Mouse (Mus musculus) heart, embryonic 16.5 days (tissue): ENCODE measurements around the gene Fkbp5. TPM values are rescaled to one million over a fixed set of nuclear protein-coding genes. Genes with fewer than 3 reads are reported as not detected.
A peak's percentile ranks its signal among the peaks of the same experiment; 100 is the strongest.

Source experiments
- ATAC-seq: fragments of 200-750 bp; cut with Nextera tagmentation; replicated peaks from 2 replicates; pipeline ENCODE4 v1.8.0; 2017; ENCODE audit warnings: moderate number of reproducible peaks; ENCODE audit not compliant: insufficient read depth, low FRiP score; ENCODE audit errors: extremely low read depth
- H3K27ac ChIP-seq: fragments of 300-500 bp; sonication (generic); 2 replicates; pipeline ENCODE4 v1.5.1; 2014; ENCODE audit warnings: mild to moderate bottlenecking, low read length, control low read depth, moderate library complexity
- H3K27me3 ChIP-seq: fragments of 300-500 bp; sonication (generic); 2 replicates; pipeline ENCODE4 v1.6.1; 2014; ENCODE audit warnings: low read length, mixed read lengths; ENCODE audit not compliant: control insufficient read depth, insufficient read depth
- H3K36me3 ChIP-seq: fragments of 300-500 bp; sonication (generic); 2 replicates; pipeline ENCODE4 v1.6.1; 2014; ENCODE audit not compliant: control insufficient read depth, insufficient read depth
- H3K4me1 ChIP-seq: fragments of 300-500 bp; sonication (generic); 2 replicates; pipeline ENCODE4 v1.6.1; 2014; ENCODE audit warnings: low read length, mixed read lengths; ENCODE audit not compliant: control insufficient read depth, insufficient read depth
- H3K4me2 ChIP-seq: fragments of 300-500 bp; sonication (generic); 2 replicates; pipeline ENCODE4 v1.6.1; 2014; ENCODE audit warnings: low read depth, mild to moderate bottlenecking, control low read depth, low read length
- H3K4me3 ChIP-seq: fragments of 300-500 bp; sonication (generic); 2 replicates; pipeline ENCODE4 v1.5.1; 2014; ENCODE audit warnings: mild to moderate bottlenecking, control low read depth, low read length
- H3K9ac ChIP-seq: fragments of 300-500 bp; sonication (generic); 2 replicates; pipeline ENCODE4 v1.6.1; 2014; ENCODE audit warnings: low read length, control low read depth
- H3K9me3 ChIP-seq: fragments of 300-500 bp; sonication (generic); replicated peaks from 2 replicates; pipeline ENCODE4 v1.6.1; 2016; ENCODE audit warnings: low read length; ENCODE audit not compliant: control insufficient read depth
- WGBS: fragments of 180-500 bp; shearing (Covaris S2); extraction: QIAGEN DNeasy Blood & Tissue Kit; methylation state at CpG from one replicate; pipeline ENCODE4 v1.1.7; 2014; 5-methylcytosine and 5-hydroxymethylcytosine counted together
- polyA plus RNA-seq: library from polyadenylated mRNA; unstranded; fragments of >200 nt; fragmentation: Nextera tagmentation; extraction: Ambion mirVana; gene quantifications from 2 replicates; pipeline ENCODE4 v1.2.1, GENCODE M21; 2015

Gene Fkbp5
- polyA plus RNA-seq, 1 experiment from 2014 or later = 54.5 TPM

- no peak overlapping the region for H3K27ac ChIP-seq
- H3K4me3 ChIP-seq = no peak overlapping the region
- no peak overlapping the region for H3K9ac ChIP-seq
- ATAC-seq = no peak
- no peaks in the 10 kb centered on the region for H3K36me3 ChIP-seq
- peaks cover 34% of the 10 kb centered on the region for H3K4me1 ChIP-seq
- H3K9me3 ChIP-seq = no peaks in the 10 kb centered on the region
- no peaks in the 10 kb centered on the region for H3K27me3 ChIP-seq
- H3K4me2 ChIP-seq = peak overlapping the region; percentile 58; the same call in 1 of the 2 replicates
- 38% methylated on average over 9 of the region's 9 CpGs for WGBS
These were observed 5.4 kb downstream of the Fkbp5 start for GRCm38 (mm10) chr17:28511616-28512541.

- H3K4me3 ChIP-seq = peak overlapping the region; percentile 32
- no peaks in the 10 kb centered on the region for H3K36me3 ChIP-seq
- H3K4me1 ChIP-seq = peaks cover 32% of the 10 kb centered on the region
- ATAC-seq = no peak
- H3K9ac ChIP-seq = peak overlapping the region; percentile 65
- H3K27ac ChIP-seq = peak overlapping the region; percentile 44
- WGBS = 5% methylated on average over 28 of the region's 28 CpGs
- H3K9me3 ChIP-seq = no peaks in the 10 kb centered on the region
- H3K27me3 ChIP-seq = no peaks in the 10 kb centered on the region
- peak overlapping the region; percentile 58 for H3K4me2 ChIP-seq
These were observed 6.6 kb downstream of the Fkbp5 start for GRCm38 (mm10) chr17:28510445-28511342.

GRCm38 (mm10) chr17:28507496-28507895, 9.8 kb downstream of the Fkbp5 start:
- peak overlapping the region; percentile 55 for H3K27ac ChIP-seq
- 20% methylated on average over 5 of the region's 5 CpGs for WGBS
- peak overlapping the region; percentile 20; the same call in 1 of the 2 replicates for H3K4me3 ChIP-seq
- peak overlapping the region; percentile 11 for H3K4me2 ChIP-seq
- no peaks in the 10 kb centered on the region for H3K9me3 ChIP-seq
- no peak for ATAC-seq
- H3K9ac ChIP-seq = peak overlapping the region; percentile 50
- peaks cover 25% of the 10 kb centered on the region for H3K4me1 ChIP-seq
- H3K36me3 ChIP-seq = no peaks in the 10 kb centered on the region
- no peaks in the 10 kb centered on the region for H3K27me3 ChIP-seq

GRCm38 (mm10) chr17:28506895-28507294, 10.4 kb downstream of the Fkbp5 start:
- peak overlapping the region; percentile 20 for H3K4me3 ChIP-seq
- no peak for ATAC-seq
- no peak overlapping the region; the same call in 1 of the 2 replicates for H3K4me2 ChIP-seq
- no peaks in the 10 kb centered on the region for H3K36me3 ChIP-seq
- H3K4me1 ChIP-seq = peaks cover 23% of the 10 kb centered on the region
- no peaks in the 10 kb centered on the region for H3K27me3 ChIP-seq
- H3K9ac ChIP-seq = peak overlapping the region; percentile 50
- no peaks in the 10 kb centered on the region for H3K9me3 ChIP-seq
- peak overlapping the region; percentile 55 for H3K27ac ChIP-seq
- 23% methylated on average over 5 of the region's 5 CpGs for WGBS

GRCm38 (mm10) chr17:28505591-28505990, 11.7 kb downstream of the Fkbp5 start:
- H3K4me3 ChIP-seq = no peak overlapping the region; the same call in 1 of the 2 replicates
- no peak for ATAC-seq
- peaks cover 18% of the 10 kb centered on the region for H3K4me1 ChIP-seq
- H3K9me3 ChIP-seq = no peaks in the 10 kb centered on the region
- H3K4me2 ChIP-seq = no peak overlapping the region
- 81% methylated on average over 4 of the region's 4 CpGs for WGBS
- 0 out of 2 replicates have a peak overlapping the region, but pooled peaks have one; percentile 32 for H3K27ac ChIP-seq
- H3K27me3 ChIP-seq = no peaks in the 10 kb centered on the region
- H3K9ac ChIP-seq = no peak overlapping the region
- no peaks in the 10 kb centered on the region for H3K36me3 ChIP-seq

GRCm38 (mm10) chr17:28504182-28504581, 13.1 kb downstream of the Fkbp5 start:
- 74% methylated on average over 6 of the region's 6 CpGs for WGBS
- peaks cover 13% of the 10 kb centered on the region for H3K4me1 ChIP-seq

GRCm38 (mm10) chr17:28502196-28502821, 15.0 kb downstream of the Fkbp5 start:
- no peak for ATAC-seq
- Histone ChIP-seq H3K4me2 (no peak overlapping the region), H3K27me3 (no peaks in the 10 kb centered on the region), H3K9me3 (no peaks in the 10 kb centered on the region), H3K36me3 (no peaks in the 10 kb centered on the region), H3K4me1 (peaks cover 8% of the 10 kb centered on the region), H3K27ac (no peak overlapping the region), H3K4me3 (no peak overlapping the region), H3K9ac (no peak overlapping the region)
- 49% methylated on average over 7 of the region's 7 CpGs for WGBS

More at GRCm38 (mm10) chr17:28504182-28504581, 13.1 kb downstream of the Fkbp5 start:
- peak overlapping the region; percentile 30; the same call in 1 of the 2 replicates for H3K27ac ChIP-seq
- H3K9me3 ChIP-seq = no peaks in the 10 kb centered on the region
- no peaks in the 10 kb centered on the region for H3K36me3 ChIP-seq
- no peak overlapping the region for H3K9ac ChIP-seq
- no peak overlapping the region for H3K4me3 ChIP-seq
- ATAC-seq = no peak
- no peaks in the 10 kb centered on the region for H3K27me3 ChIP-seq
- no peak overlapping the region for H3K4me2 ChIP-seq

- no peak overlapping the region for H3K4me2 ChIP-seq
- ATAC-seq = no peak
- 67% methylated on average over 3 of the region's 3 CpGs for WGBS
These were observed 16.9 kb downstream of the Fkbp5 start for GRCm38 (mm10) chr17:28500465-28500864.

More at GRCm38 (mm10) chr17:28500465-28500864, 16.9 kb downstream of the Fkbp5 start:
- Histone ChIP-seq H3K27me3 (no peaks in the 10 kb centered on the region), H3K27ac (no peak overlapping the region), H3K36me3 (no peaks in the 10 kb centered on the region), H3K4me1 (no peaks in the 10 kb centered on the region), H3K9ac (no peak overlapping the region), H3K9me3 (0 out of 2 replicates have a peak, but pooled peaks cover 2% of the 10 kb centered on the region), H3K4me3 (no peak overlapping the region)
